Mouse (Mus musculus) heart, postnatal 0 days (tissue): ENCODE measurements around the gene Lmod2.

Experiments
- CTCF ChIP-seq: IDR thresholded peaks from 2 replicates; pipeline ENCODE4 v1.5.1; 2016; ENCODE audit warnings: antibody characterized with exemption, control low read depth, low read depth
- EP300 ChIP-seq: IDR thresholded peaks from 2 replicates; pipeline ENCODE4 v1.6.1; 2016; ENCODE audit warnings: antibody characterized with exemption, low read depth

DNA sequence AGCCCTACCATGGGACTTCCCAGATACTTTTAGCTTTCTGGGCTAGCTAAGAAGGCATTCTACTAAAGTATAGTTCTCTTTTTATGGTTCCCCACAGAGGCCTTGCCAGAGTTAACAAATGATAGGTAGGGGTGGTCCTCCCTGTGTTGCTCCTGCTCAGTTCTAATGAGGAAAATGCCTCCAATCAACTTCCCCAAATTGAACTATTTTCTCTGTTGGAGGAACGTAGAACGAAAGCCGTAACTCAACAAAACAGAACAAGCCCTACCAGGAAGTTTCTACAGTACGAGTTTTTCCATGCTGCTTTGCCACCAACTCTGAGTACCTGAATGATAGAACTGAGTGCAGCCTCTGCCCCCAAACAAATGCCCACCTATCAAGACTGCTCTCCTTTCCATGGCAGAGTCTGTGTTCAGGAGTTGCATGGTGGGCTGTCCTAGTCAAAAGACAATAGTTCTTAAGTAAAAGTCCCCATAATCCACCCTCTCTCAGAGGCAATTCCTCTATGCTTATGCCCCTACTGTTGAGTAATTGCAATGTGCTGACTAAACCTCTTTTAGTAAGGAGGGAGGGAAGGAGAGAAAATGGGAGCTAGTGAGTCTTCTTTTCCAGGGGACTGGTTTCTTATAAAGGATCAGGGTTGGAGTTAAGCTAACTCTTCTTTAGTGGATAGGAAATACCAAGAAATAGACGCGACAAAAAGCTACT, 47.9 kb downstream of the Lmod2 start:
- TF ChIP-seq CTCF: no peak
- TF ChIP-seq EP300: no peak
